In genomic region chr9:87144106-87144505, GRCm38 (mm10) we compare ENCODE assay signal across 8 mouse cellular contexts. TPM values are rescaled to one million over a fixed set of nuclear protein-coding genes. Genes with fewer than 3 reads are reported as not detected.
DNase-seq lines count a peak whose midpoint lies in the region; ATAC-seq and TF ChIP-seq lines count a peak whose summit lies in the region.

Gene Mrap2 (plus strand): TSS chr9:87144306.

- H3K9ac ChIP-seq in forebrain, postnatal 0 days = peak within 1 kb of the TSS; percentile 39
- H3K9ac ChIP-seq in hindbrain, embryonic 15.5 days = peak within 1 kb of the TSS; percentile 46

- H3K27ac ChIP-seq in cerebellum, adult 2 months (ENCODE audit: insufficient read depth, low read length) = no peak within 1 kb of the TSS
- no peak within 1 kb of the TSS for H3K27ac ChIP-seq in forebrain, postnatal 0 days (ENCODE audit: low read depth, low read length)
- H3K27ac ChIP-seq in hindbrain, embryonic 15.5 days (replicated peaks) = no peak within 1 kb of the TSS

- H3K9me3 ChIP-seq in forebrain, postnatal 0 days (ENCODE audit: low read length) = no peaks in the 10 kb centered on the region
- no peaks in the 10 kb centered on the region for H3K9me3 ChIP-seq in hindbrain, embryonic 15.5 days

- 1% methylated on average over 29 of the region's 29 CpGs for WGBS in cerebellum, adult 2 months
- WGBS in forebrain, postnatal 0 days = 5% methylated on average over 29 of the region's 29 CpGs
- 2% methylated on average over 29 of the region's 29 CpGs for WGBS in hindbrain, embryonic 15.5 days

- peak within 1 kb of the TSS; percentile 61 for H3K4me3 ChIP-seq in cerebellum, adult 2 months (replicated peaks; ENCODE audit: insufficient read depth, low read depth, low read length)
- H3K4me3 ChIP-seq in forebrain, postnatal 0 days (ENCODE audit: low read depth, low read length) = peak within 1 kb of the TSS; percentile 44
- H3K4me3 ChIP-seq in hindbrain, embryonic 15.5 days = peak within 1 kb of the TSS; percentile 47

- H3K4me1 ChIP-seq in cerebellum, adult 2 months (ENCODE audit: control insufficient read depth, insufficient read depth, low read length) = no peaks in the 10 kb centered on the region
- H3K4me1 ChIP-seq in forebrain, postnatal 0 days (ENCODE audit: insufficient read depth) = no peaks in the 10 kb centered on the region
- H3K4me1 ChIP-seq in hindbrain, embryonic 15.5 days (replicated peaks) = peaks cover 17% of the 10 kb centered on the region

- no peak for TF ChIP-seq POLR2A in cerebellum, adult 2 months (IDR thresholded peaks at IDR 0.05; ENCODE audit: borderline replicate concordance, insufficient read depth, low read length)

- no peaks in the 10 kb centered on the region for H3K27me3 ChIP-seq in cerebellum, adult 2 months (ENCODE audit: control insufficient read depth, insufficient read depth, low read length)
- H3K27me3 ChIP-seq in forebrain, postnatal 0 days (ENCODE audit: insufficient read depth, low read length) = peaks cover 8% of the 10 kb centered on the region; the same call in 1 of the 2 replicates
- peaks cover 16% of the 10 kb centered on the region for H3K27me3 ChIP-seq in hindbrain, embryonic 15.5 days

- peak; percentile 47 for DNase-seq in WW6 (ENCODE audit: low read depth, low spot score)
- peak; percentile 62 to 69 for DNase-seq in cerebellum, adult 2 months
- DNase-seq in forebrain, postnatal 0 days = peak; percentile 78
- DNase-seq in layer of hippocampus, postnatal 25 days (ENCODE audit: extremely low spot score in 1 of 2, low spot score in 1 of 2) = peak; percentile 38 to 64
- peak; percentile 46 for DNase-seq in lung, postnatal 10 days
- DNase-seq in right cerebral cortex, postnatal 10 days (ENCODE audit: low spot score in 2 of 2) = peak; percentile 70 to 84

- ATAC-seq in forebrain, postnatal 0 days = peak; percentile 96
- ATAC-seq in hindbrain, embryonic 15.5 days (ENCODE audit: low FRiP score, low read depth) = peak; percentile 94
- no peak for ATAC-seq in inflammation-experienced regulatory T-cells, adult 6 months

- TF ChIP-seq CTCF in cerebellum, adult 2 months (IDR thresholded peaks at IDR 0.05; ENCODE audit: borderline replicate concordance, insufficient read depth, low read depth, low read length) = peak; percentile 40; the same call in 1 of the 2 replicates
- TF ChIP-seq CTCF in forebrain, postnatal 0 days (IDR thresholded peaks at IDR 0.05; ENCODE audit: low read depth) = peak; percentile 77

- no peaks in the 10 kb centered on the region for H3K36me3 ChIP-seq in forebrain, postnatal 0 days (ENCODE audit: insufficient read depth)
- no peaks in the 10 kb centered on the region for H3K36me3 ChIP-seq in hindbrain, embryonic 15.5 days

- peak within 1 kb of the TSS; percentile 70 for H3K4me2 ChIP-seq in forebrain, postnatal 0 days (ENCODE audit: low read depth)
- H3K4me2 ChIP-seq in hindbrain, embryonic 15.5 days = peak within 1 kb of the TSS; percentile 95

RNA-seq across cellular contexts. Expression of gene Mrap2, which starts in this region (rescaled TPM):
- polyA plus RNA-seq in cerebellum, adult 2 months (2012; rRNA removed) = 14.2 and 17.7 TPM in 2 replicates
- total RNA-seq in forebrain, postnatal 0 days (2014; rRNA removed) = 1.6 and 3.2 TPM in 2 replicates
- polyA plus RNA-seq in forebrain, postnatal 0 days (2015; fragmentation: Nextera tagmentation; extraction: Ambion mirVana) = 1.1 and 3.1 TPM in 2 replicates
- polyA plus RNA-seq in hindbrain, embryonic 15.5 days (2015; fragmentation: Nextera tagmentation; extraction: Ambion mirVana) = 4.2 and 4.5 TPM in 2 replicates
- total RNA-seq in layer of hippocampus, postnatal 25 days (2021) = 1 to 10 TPM; 2.6 to 4.3 TPM
- under 1 TPM in 2 of 3 experiments, not detected in 1; 0.24 to 0.28 TPM for polyA plus RNA-seq in inflammation-experienced regulatory T-cells, adult 6 months (2017; shearing (Covaris generic))
